ENCODE assay signal across 10 mouse cellular contexts in the genomic region with DNA sequence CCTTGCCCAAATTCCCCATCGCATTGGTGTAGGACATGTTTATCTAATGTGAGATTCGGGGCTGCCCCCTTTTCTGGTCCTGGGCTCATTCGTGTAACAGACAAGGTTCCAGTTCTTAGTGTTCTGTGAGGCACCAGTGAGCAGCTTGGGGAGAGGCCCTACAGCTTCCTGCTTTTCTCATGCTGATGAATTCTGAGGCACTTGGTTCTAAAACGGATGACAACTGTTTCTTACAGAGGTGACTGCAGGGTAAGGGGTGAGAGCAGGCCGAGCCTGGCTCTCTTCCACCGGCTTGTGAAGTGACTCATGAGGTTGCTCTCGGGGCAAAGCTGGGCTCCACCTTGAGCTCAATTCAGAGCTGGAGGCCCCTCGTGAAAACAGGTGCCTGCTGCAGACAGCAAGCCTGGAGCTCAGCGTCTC.
DNase-seq lines count a peak whose midpoint lies in the region; ATAC-seq and TF ChIP-seq lines count a peak whose summit lies in the region.
"Had no signal": no experiment of that assay in that cellular context is flagged by ENCODE, and none has a peak within 500 bp of the region (broad histone marks: within the 10 kb centered on the region; RNA-seq: fewer than 3 reads in every experiment).

No protein-coding gene starts in this region.

- H3K27me3 ChIP-seq in kidney, embryonic 15.5 days: no peaks in the 10 kb centered on the region
- H3K27me3 ChIP-seq in myocyte (ENCODE audit: control insufficient read depth, insufficient read depth, insufficient read length): no peaks in the 10 kb centered on the region
- no peaks in the 10 kb centered on the region for H3K27me3 ChIP-seq in neural tube, embryonic 15.5 days (replicated peaks)
- H3K27me3 ChIP-seq: midbrain, embryonic 13.5 days had no signal

- no peak overlapping the region for H3K4me3 ChIP-seq in kidney, embryonic 15.5 days (replicated peaks)
- H3K4me3 ChIP-seq in myocyte: no peak overlapping the region
- no peak overlapping the region for H3K4me3 ChIP-seq in neural tube, embryonic 15.5 days (replicated peaks)
- H3K4me3 ChIP-seq: midbrain, embryonic 13.5 days had no signal

- no peak overlapping the region for H3K27ac ChIP-seq in kidney, embryonic 15.5 days
- no peak overlapping the region for H3K27ac ChIP-seq in neural tube, embryonic 15.5 days (replicated peaks)
- H3K27ac ChIP-seq: midbrain, embryonic 13.5 days had no signal

- no peak for TF ChIP-seq POLR2A in myocyte (IDR thresholded peaks at IDR 0.05; ENCODE audit: insufficient read length, low read depth)

- no peak overlapping the region for H3K9ac ChIP-seq in kidney, embryonic 15.5 days
- no peak overlapping the region for H3K9ac ChIP-seq in neural tube, embryonic 15.5 days (replicated peaks)
- H3K9ac ChIP-seq: midbrain, embryonic 13.5 days had no signal

- no peak for ATAC-seq in kidney, embryonic 15.5 days (replicated peaks; ENCODE audit: low FRiP score)
- no peak for ATAC-seq in megakaryocyte, adult 5-6 weeks (ENCODE audit: poor library complexity, severe bottlenecking)
- no peak for ATAC-seq in neural tube, embryonic 15.5 days (ENCODE audit: low FRiP score)
- ATAC-seq: forebrain, embryonic 14.5 days; midbrain, embryonic 13.5 days had no signal

- peak; percentile 53 for DNase-seq in kidney, postnatal 10 days
- peak; percentile 56 for DNase-seq in CD4-positive helper T cell, adult 2 months (ENCODE audit: low read depth, low spot score)
- peak; percentile 57 for DNase-seq in adrenal gland, adult 2 months
- DNase-seq in layer of hippocampus, adult 9-11 months: no peak

- H3K79me2 ChIP-seq in myocyte (ENCODE audit: control insufficient read depth, insufficient read depth): no peaks in the 10 kb centered on the region

- 47% methylated on average over 9 of the region's 9 CpGs for WGBS in kidney, embryonic 15.5 days
- WGBS in neural tube, embryonic 15.5 days: 59% methylated on average over 9 of the region's 9 CpGs

- H3K4me2 ChIP-seq in kidney, embryonic 15.5 days: no peak overlapping the region
- peak overlapping the region; percentile 56 for H3K4me2 ChIP-seq in myocyte (ENCODE audit: low read depth)
- no peak overlapping the region for H3K4me2 ChIP-seq in neural tube, embryonic 15.5 days
- H3K4me2 ChIP-seq: midbrain, embryonic 13.5 days had no signal

- H3K36me3 ChIP-seq in kidney, embryonic 15.5 days: no peaks in the 10 kb centered on the region
- no peaks in the 10 kb centered on the region for H3K36me3 ChIP-seq in myocyte (ENCODE audit: control insufficient read depth, insufficient read depth)
- H3K36me3 ChIP-seq in neural tube, embryonic 15.5 days: no peaks in the 10 kb centered on the region
- H3K36me3 ChIP-seq: midbrain, embryonic 13.5 days had no signal

- peaks cover 35% of the 10 kb centered on the region for H3K4me1 ChIP-seq in kidney, embryonic 15.5 days
- no peaks in the 10 kb centered on the region; the same call in 1 of the 2 replicates for H3K4me1 ChIP-seq in neural tube, embryonic 15.5 days

- H3ac ChIP-seq in myocyte (ENCODE audit: control insufficient read depth, insufficient read length): no peak overlapping the region

- no peaks in the 10 kb centered on the region for H3K9me3 ChIP-seq in kidney, embryonic 15.5 days (replicated peaks)
- H3K9me3 ChIP-seq in neural tube, embryonic 15.5 days (replicated peaks): no peaks in the 10 kb centered on the region

TF ChIP-seq in myocyte, 11 proteins besides CTCF, POLR2A, EP300 and RAD21:
- TF ChIP-seq USF1 (IDR thresholded peaks at IDR 0.05; ENCODE audit: low read depth): no peak
- no peak for TF ChIP-seq TCF3 (IDR thresholded peaks at IDR 0.05; ENCODE audit: insufficient read length, low read depth)
- TF ChIP-seq POLR2AphosphoS2 (IDR thresholded peaks at IDR 0.05; ENCODE audit: insufficient read length, low read depth): no peak
- TF ChIP-seq MYOG (IDR thresholded peaks at IDR 0.05; ENCODE audit: control insufficient read depth in 1 of 3, insufficient read depth in 1 of 3, insufficient read length in 2 of 3, low read depth in 2 of 3): peak in 1 of 3 experiments; percentile 70
- no peak for TF ChIP-seq REST (IDR thresholded peaks at IDR 0.05; ENCODE audit: insufficient read depth, insufficient read length)
- TF ChIP-seq MYOD1 (IDR thresholded peaks at IDR 0.05; ENCODE audit: control insufficient read depth in 1 of 3, insufficient read length in 2 of 3, low read depth in 2 of 3): peak in 1 of 3 experiments; percentile 73
- TF ChIP-seq CEBPB (IDR thresholded peaks at IDR 0.05; ENCODE audit: insufficient read depth, poor library complexity, severe bottlenecking): no peak
- TF ChIP-seq MAX (IDR thresholded peaks at IDR 0.05; ENCODE audit: low read depth): no peak
- no peak for TF ChIP-seq SRF (IDR thresholded peaks at IDR 0.05; ENCODE audit: control insufficient read depth, insufficient read length, low read depth)
- TF ChIP-seq TCF12 (IDR thresholded peaks at IDR 0.05; ENCODE audit: insufficient read depth, poor library complexity, severe bottlenecking): no peak
- no peak for TF ChIP-seq E2F4 (IDR thresholded peaks at IDR 0.05; ENCODE audit: insufficient read depth)
TF ChIP-seq in myocyte: peak in this region for 2.
